Mouse (Mus musculus) embryonic stem cell, embryonic (primary cell): ENCODE results near the gene Fktn.
"Not testable (repeated sequence)": the region's sequence is repeated elsewhere in the genome, so short reads cannot be mapped to it uniquely, and the experiment has no call there.

Experiments used
- CTCF ChIA-PET, 4 experiments: fragments of 300-600 bp in 2 of 4; fragments of 350-600 bp in 2 of 4; sonication (Branson Sonifier 250); formaldehyde crosslinking; loops; one replicate each; lab custom pipeline; 2022; ENCODE audit warnings: inconsistent platforms in 2 of 4; lab: Charles Lee
- POLR2A ChIA-PET, 4 experiments: fragments of 300-600 bp in 2 of 4; fragments of 350-600 bp in 2 of 4; sonication (Branson Sonifier 250); formaldehyde crosslinking; loops; one replicate each; lab custom pipeline; 2022; ENCODE audit warnings: antibody characterized with exemption in 4 of 4, inconsistent platforms in 1 of 4; lab: Charles Lee

Gene Fktn

GRCm38 (mm10) chr4:53713704-53714050 lies at the start of gene Fktn:
Gene Fktn, plus strand, starts transcription at chr4:53713998.
- ChIA-PET CTCF (interaction anchor here in 1 of 4 experiments (0.6 kb wide), 1 partner anchor 25 kb away, joined by 3 read pairs; no protein-coding TSS in a partner anchor), POLR2A (interaction anchor here in 2 of 4 experiments (0.6 to 1.2 kb wide), 4 partner anchors 17 to 1424 kb away, joined by 3 to 6 read pairs (median 4); no protein-coding TSS in a partner anchor)

DNA sequence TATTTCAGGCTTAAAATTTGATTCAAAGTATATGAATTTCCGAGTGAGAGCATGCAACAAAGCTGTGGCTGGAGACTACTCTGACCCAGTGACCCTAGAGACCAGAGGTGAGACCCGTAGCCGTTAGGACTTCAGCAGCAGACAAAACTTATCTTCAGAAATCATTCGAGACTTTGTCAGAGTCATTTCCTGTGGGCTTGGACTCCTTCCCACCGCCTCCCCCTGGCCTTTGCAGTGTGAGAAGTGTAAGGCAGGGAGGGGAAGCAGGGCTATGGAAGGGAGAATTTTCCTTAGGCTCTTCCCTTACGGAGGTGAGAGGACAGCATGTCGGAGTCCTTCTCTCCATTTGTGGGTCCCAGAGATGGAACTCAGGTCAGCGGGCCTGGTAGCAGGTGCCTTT lies 31.7 kb upstream of the Fktn start:
- CTCF ChIA-PET, result no interaction called here

DNA sequence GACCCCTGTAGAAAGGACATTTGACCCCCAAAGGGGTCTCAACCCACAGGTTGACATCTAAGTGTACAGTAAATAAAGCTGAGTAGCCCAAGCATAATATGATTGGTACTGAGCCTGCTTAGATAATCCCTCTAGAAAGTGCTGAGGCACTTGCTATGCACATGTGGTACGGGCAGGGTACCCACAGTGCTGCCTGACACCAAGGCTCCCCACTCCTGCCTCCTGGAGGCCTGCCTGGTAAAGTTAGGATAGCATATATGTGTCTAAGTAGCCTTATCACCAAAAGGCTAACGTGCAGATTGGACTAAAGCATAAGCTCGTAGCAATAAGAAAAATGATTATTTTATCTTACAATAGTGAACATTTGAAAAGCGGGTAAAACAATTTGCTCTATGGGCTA lies 24.8 kb upstream of the Fktn start:
- ChIA-PET POLR2A (interaction anchor here in 1 of 4 experiments (0.7 kb wide), 1 partner anchor 213 kb away, joined by 3 read pairs; no protein-coding TSS in a partner anchor), CTCF (no interaction called here)

More for the DNA sequence above, 31.7 kb upstream of the Fktn start:
- POLR2A ChIA-PET, result no interaction called here

GRCm38 (mm10) chr4:53691418-53691817 lies 22.4 kb upstream of the Fktn start:
- POLR2A ChIA-PET, result interaction anchor here in 1 of 4 experiments (0.7 kb wide), 1 partner anchor 428 kb away, joined by 3 read pairs; no protein-coding TSS in a partner anchor
- CTCF ChIA-PET, result no interaction called here

- CTCF ChIA-PET, POLR2A ChIA-PET: not testable (repeated sequence)
Observed at GRCm38 (mm10) chr4:53709166-53709565, 4.6 kb upstream of the Fktn start.

- POLR2A ChIA-PET, result no interaction called here
Observed at GRCm38 (mm10) chr4:53710021-53710420, 3.8 kb upstream of the Fktn start.

DNA sequence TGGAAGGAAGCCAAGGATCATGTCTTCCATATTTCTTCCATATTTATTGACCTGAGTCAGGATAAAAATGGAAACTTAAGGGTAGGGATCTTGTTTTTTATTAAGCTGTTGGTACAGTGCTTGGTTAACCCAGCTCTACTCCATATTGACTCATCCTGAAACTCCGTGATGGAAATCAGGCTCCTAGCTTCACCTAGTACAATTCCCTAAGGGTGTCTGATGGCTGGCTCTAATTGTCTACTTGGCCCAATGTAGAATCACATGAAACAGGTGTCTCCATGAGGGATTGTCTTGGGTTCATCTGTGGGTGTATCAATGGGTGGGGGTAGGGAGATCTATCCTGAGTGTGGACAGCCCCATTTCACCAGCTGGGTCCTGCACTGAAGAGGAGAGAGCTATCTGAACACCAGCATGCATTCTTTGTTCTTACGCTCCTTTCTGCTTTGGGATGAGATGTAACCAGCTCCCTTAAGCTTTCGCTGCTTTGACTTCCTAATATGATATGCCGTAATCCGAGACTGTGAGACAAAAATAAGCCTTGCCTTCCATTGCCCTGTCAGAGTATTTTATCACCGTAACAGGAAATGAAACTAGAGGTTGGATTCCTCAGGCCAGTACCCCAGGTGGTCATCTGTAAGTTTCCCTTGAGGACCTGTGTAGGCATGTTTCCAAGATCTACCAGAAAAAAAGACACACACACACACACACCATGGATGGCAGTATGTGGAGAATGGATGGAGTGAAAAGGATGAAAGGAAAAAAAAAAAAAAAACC lies 3.1 kb upstream of the Fktn start:
- ChIA-PET POLR2A (interaction anchor here in 1 of 4 experiments (0.7 to 2.0 kb wide), 2 partner anchors 10 to 146 kb away, joined by 3 to 5 read pairs; no protein-coding TSS in a partner anchor), CTCF (interaction anchor here in 1 of 4 experiments (0.7 kb wide), 1 partner anchor 89 kb away, joined by 6 read pairs; no protein-coding TSS in a partner anchor)

More at GRCm38 (mm10) chr4:53710021-53710420, 3.8 kb upstream of the Fktn start:
- CTCF ChIA-PET, result no interaction called here

DNA sequence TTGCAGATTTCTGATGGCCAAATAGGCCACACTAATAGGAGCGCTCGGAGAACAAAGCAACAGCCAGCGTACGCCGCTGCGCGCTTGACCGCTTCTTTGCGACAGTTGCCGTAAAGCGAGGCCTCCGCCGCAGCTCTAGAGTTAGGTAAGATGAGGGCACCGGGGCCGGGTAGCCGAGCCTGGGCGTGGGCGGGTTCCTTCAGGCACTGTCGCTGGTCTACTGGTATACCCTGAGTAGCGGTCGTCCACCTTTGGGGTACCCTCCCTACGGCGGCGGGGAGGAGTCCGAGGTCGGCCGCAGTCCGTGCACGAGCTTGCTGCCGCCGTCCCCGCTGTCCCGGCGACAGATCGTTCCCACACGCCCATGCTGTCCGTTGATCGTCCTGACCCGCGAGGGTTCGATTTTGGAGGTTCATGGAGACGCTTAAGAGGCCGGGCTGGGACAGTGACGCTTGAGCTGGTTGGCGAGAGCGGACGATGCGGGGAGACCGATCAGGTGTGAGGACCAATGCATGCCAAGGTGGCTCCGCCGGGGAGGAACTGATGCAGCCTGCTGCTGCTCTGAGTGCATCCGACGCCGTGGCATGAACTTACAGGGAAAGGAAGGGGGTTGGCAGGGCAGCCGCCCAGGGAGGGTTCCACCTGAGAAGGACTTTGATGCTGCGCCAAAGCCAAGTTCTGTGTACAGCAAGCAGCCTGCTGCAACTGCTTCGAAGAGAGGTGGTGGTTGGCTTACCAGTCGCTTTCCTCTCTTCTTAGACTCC lies 435 bp downstream of the Fktn start:
- CTCF ChIA-PET, result interaction anchor here in 3 of 4 experiments (0.6 to 0.8 kb wide), 3 partner anchors 25 to 1136 kb away, joined by 3 read pairs; no protein-coding TSS in a partner anchor
- POLR2A ChIA-PET, result interaction anchor here in 2 of 4 experiments (0.6 to 1.2 kb wide), 4 partner anchors 16 to 1423 kb away, joined by 3 to 6 read pairs (median 4); no protein-coding TSS in a partner anchor

DNA sequence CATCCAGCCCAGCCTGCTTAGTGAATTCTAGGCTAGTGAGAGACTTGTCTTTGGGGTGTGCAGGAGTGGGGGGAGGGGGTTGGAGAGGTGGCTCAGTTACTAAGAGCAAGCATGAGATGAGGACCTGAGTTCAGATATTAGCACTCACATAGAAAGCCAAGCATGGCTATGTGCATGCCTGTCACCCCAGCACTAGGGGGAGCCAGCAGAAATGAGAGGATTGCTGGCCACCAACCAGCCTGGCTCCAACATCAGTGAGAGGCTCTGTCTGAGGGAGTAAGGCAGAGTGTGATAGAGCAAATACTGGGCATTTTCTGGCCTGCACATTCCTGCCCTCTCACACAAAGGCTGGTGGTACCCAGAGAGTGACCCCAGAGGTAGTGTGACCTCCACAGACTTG lies 2.2 kb downstream of the Fktn start:
- CTCF ChIA-PET, result no interaction called here
- POLR2A ChIA-PET, result interaction anchor here in 2 of 4 experiments (1.2 to 1.4 kb wide), 2 partner anchors 9 kb away, joined by 3 read pairs; no protein-coding TSS in a partner anchor

- POLR2A ChIA-PET, result no interaction called here
- CTCF ChIA-PET, result no interaction called here
Observed at GRCm38 (mm10) chr4:53717546-53717945, 3.7 kb downstream of the Fktn start.

DNA sequence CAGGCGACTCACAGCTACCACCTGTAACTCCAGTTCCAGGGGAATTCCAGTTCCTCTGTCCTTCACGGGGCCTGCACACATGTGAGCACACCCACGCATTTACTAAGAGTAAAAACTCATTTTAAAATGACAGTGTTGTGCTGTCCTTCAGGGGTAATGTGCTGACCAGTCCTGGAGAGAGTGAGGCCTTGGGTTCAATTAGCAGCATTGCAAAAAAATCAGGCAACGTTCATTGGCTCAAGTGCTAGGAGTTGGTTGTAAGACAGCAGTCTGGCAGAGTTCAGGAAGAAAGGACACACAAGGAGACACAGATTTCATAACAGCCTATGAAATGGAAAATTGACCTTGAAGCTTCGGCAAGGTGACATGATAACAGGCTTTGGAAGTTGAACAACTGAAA lies 4.5 kb downstream of the Fktn start:
- ChIA-PET POLR2A (no interaction called here), CTCF (no interaction called here)

- POLR2A ChIA-PET, result interaction anchor here in 1 of 4 experiments (1.8 kb wide), 1 partner anchor 17 kb away, joined by 4 read pairs; no protein-coding TSS in a partner anchor
Observed at GRCm38 (mm10) chr4:53722506-53722905, 8.7 kb downstream of the Fktn start.

DNA sequence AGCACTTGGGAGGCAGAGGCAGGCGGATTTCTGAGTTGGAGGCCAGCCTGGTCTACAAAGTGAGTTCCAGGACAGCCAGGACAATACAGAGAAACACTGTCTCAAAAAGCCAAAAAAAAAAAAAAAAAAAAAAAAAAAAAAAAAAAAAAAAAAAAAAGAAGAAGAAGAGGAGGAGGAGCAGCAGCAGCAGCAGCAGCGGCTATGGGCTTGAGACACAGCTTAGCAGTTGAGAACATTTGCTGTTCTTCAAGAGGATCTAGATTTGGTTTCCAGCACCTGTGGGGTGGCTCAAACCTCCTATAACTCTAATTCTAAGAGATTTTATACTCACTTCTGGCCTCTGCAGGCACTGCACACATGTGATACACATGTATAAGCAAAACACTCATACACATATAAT lies 12.3 kb downstream of the Fktn start:
- POLR2A ChIA-PET, CTCF ChIA-PET: not testable (repeated sequence)

More at GRCm38 (mm10) chr4:53722506-53722905, 8.7 kb downstream of the Fktn start:
- CTCF ChIA-PET, result no interaction called here

- CTCF ChIA-PET, result no interaction called here
- POLR2A ChIA-PET, result no interaction called here
Observed at GRCm38 (mm10) chr4:53728121-53728520, 14.3 kb downstream of the Fktn start.

DNA sequence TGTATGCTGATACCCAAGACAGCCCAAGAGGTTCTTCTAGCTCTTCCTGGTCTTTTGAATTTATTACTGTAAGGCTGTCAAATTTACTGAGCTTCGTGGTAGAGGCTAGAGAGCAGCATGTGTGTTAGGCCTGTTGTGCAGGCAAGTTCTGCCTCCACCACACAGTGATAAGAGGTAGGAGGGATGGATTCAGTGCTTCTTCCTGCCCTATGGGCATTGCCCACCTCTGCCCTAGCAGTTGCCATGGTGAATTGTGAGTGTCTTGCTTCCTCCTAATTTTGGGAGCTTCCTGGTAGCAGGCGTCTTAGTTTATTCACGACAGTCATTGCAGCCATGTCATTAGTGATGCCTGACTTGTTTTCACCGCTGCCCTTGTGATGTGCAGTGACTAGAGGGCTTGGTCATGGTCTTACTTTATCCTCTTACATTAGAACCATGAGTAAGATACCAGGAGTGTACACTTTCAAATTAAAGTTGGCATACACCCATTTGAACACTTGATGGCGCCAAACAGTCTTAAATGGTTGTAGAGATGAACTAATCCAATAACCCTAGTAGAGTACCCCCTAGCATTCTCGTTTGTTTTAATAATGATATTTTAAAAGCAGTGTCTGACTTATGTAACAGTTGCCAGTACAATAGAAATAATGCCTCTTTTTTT lies 25.3 kb downstream of the Fktn start:
- ChIA-PET POLR2A (interaction anchor here in 2 of 4 experiments (0.6 to 1.7 kb wide), 5 partner anchors 11 to 350 kb away, joined by 3 to 5 read pairs (median 4); no protein-coding TSS in a partner anchor), CTCF (interaction anchor here (0.5 to 2.7 kb wide), 23 partner anchors 9 to 848 kb away, joined by 3 to 15 read pairs (median 3); partner anchors contain the start of genes Tal2 (in 2 of the 4) and Fktn (in 1 of the 4))

DNA sequence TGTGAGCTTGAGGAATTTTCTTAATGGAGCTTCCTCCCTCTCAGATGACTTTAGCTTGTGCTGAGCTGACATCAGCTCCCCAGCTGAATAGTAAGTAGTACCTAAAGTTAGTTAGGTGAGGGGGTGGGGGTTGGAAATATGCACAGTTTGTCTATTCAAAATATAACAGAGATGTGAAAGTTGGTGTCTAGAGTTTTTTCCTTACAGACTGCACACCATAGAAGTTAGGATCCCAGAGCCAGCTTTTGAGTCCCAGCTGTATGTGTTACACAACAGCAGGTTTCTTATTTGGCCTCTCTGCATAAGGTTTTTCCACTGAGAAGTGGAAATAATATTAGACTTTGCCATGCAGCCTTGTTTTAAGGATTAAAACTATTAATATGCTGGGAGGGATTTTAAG lies 36.0 kb downstream of the Fktn start:
- POLR2A ChIA-PET, result interaction anchor here in 3 of 4 experiments (0.5 to 1.3 kb wide), 5 partner anchors 10 to 190 kb away, joined by 3 to 5 read pairs (median 4); no protein-coding TSS in a partner anchor
- CTCF ChIA-PET, result interaction anchor here in 2 of 4 experiments (0.8 to 1.2 kb wide), 3 partner anchors 11 to 135 kb away, joined by 3 read pairs; no protein-coding TSS in a partner anchor

DNA sequence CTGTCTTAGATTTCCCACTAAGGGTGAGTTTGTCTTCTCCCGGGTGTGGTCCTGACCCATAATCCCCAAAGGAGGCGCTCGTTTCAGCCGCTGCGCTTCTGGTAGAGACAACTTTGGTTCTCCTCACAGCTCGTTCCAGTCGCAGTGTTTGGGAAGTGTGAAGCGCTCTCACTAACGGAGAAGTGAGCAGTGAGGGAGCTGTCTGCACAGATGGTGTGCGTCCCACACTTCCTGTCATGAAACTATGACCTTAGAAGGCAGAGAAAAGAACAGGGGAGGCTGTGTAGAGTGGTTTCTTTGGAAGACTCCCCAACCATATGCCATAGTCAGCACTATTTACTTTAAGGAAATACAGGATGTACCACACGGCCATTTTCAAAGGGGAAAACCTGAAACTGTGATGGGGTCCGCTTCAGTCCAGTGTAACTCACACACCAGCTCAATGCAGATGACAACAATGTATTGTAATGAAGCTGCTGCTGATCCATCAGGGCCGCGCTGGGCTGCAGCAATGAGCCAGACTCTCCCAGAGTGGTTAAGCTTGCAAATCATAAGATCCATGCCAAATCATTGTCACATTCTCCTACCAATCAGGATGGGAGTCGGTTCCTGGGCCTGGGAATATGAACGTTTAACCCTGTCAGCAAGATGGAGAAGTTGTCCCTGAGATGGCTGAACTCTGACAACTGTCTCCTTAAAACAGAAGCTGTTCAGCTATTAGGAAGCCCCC lies 36.8 kb downstream of the Fktn start:
- CTCF ChIA-PET, result interaction anchor here in 3 of 4 experiments (0.5 to 1.2 kb wide), 4 partner anchors 11 to 754 kb away, joined by 3 read pairs; no protein-coding TSS in a partner anchor
- POLR2A ChIA-PET, result interaction anchor here in 3 of 4 experiments (0.7 to 1.3 kb wide), 7 partner anchors 10 to 803 kb away, joined by 3 to 6 read pairs (median 4); no protein-coding TSS in a partner anchor

DNA sequence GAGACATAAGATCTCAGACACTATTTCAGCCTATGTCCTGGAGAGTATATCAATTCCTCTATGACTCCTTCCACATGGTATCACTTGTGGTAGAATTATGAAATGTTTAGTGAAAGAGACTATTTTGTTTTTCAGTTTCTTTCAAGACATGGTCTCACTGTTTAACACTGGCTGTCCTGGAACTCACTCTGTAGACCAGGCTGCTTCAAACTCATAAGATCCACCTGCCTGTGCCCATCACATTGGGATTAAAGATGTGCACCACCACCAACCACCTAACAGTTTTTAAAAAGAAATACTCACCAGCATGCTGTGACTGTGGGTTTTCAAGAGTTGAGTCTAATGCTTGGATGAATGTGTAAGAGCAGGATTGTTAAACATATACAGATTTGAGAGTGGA lies 43.2 kb downstream of the Fktn start:
- ChIA-PET POLR2A (no interaction called here), CTCF (no interaction called here)
